Comparison of ENCODE assay signal across 9 mouse cellular contexts in genomic region chr10:95297690-95298104, GRCm38 (mm10). TPM values are rescaled to one million over a fixed set of nuclear protein-coding genes. Genes with fewer than 3 reads are reported as not detected.
DNase-seq lines count a peak whose midpoint lies in the region; ATAC-seq and TF ChIP-seq lines count a peak whose summit lies in the region.
"Had no signal": no experiment of that assay in that cellular context is flagged by ENCODE, and none has a peak within 500 bp of the region (broad histone marks: within the 10 kb centered on the region; RNA-seq: fewer than 3 reads in every experiment).

No protein-coding gene starts in this region.

- H3K9me3 ChIP-seq in forebrain, embryonic 16.5 days (ENCODE audit: control insufficient read depth, low read length): no peaks in the 10 kb centered on the region
- no peaks in the 10 kb centered on the region for H3K9me3 ChIP-seq in forebrain, embryonic 10.5 days
- H3K9me3 ChIP-seq in G1E (replicated peaks): no peaks in the 10 kb centered on the region
- no peaks in the 10 kb centered on the region for H3K9me3 ChIP-seq in liver, embryonic 11.5 days (ENCODE audit: control insufficient read depth, low read length)

- no peaks in the 10 kb centered on the region for H3K27me3 ChIP-seq in forebrain, embryonic 16.5 days (replicated peaks; ENCODE audit: control insufficient read depth, insufficient read depth, low read length)
- H3K27me3 ChIP-seq in forebrain, embryonic 10.5 days (ENCODE audit: poor library complexity, severe bottlenecking): no peaks in the 10 kb centered on the region
- H3K27me3 ChIP-seq in G1E (ENCODE audit: insufficient read depth, low read length): no peaks in the 10 kb centered on the region; the same call in 1 of the 2 replicates
- no peaks in the 10 kb centered on the region for H3K27me3 ChIP-seq in liver, embryonic 11.5 days (replicated peaks; ENCODE audit: control insufficient read depth, insufficient read depth, low read length)

- no peak overlapping the region for H3K9ac ChIP-seq in forebrain, embryonic 16.5 days (replicated peaks; ENCODE audit: low read depth, low read length)
- H3K9ac ChIP-seq in liver, embryonic 11.5 days (ENCODE audit: low read depth, low read length): no peak overlapping the region

- H3K4me3 ChIP-seq in forebrain, embryonic 16.5 days (replicated peaks; ENCODE audit: low read length): no peak overlapping the region
- H3K4me3 ChIP-seq in forebrain, embryonic 10.5 days: no peak overlapping the region
- peak overlapping the region; percentile 32; the same call in 1 of the 2 replicates for H3K4me3 ChIP-seq in G1E (ENCODE audit: low read depth, low read length)
- H3K4me3 ChIP-seq in liver, embryonic 11.5 days (ENCODE audit: low read depth, low read length): no peak overlapping the region

- WGBS in forebrain, embryonic 16.5 days: 60% methylated on average over 9 of the region's 9 CpGs
- 68% methylated on average over 9 of the region's 9 CpGs for WGBS in forebrain, embryonic 10.5 days
- 29% methylated on average over 9 of the region's 9 CpGs for WGBS in liver, embryonic 11.5 days

- no peak overlapping the region for H3K4me2 ChIP-seq in forebrain, embryonic 16.5 days (ENCODE audit: low read length)
- H3K4me2 ChIP-seq in liver, embryonic 11.5 days: 0 out of 2 replicates have a peak overlapping the region, but pooled peaks have one; percentile 2

- no peak for DNase-seq in forebrain, embryonic 10.5 days (ENCODE audit: extremely low spot score, low spot score)
- DNase-seq in G1E (ENCODE audit: low spot score): no peak
- DNase-seq in gastrocnemius, postnatal 14 days: peak; percentile 55
- DNase-seq in liver, embryonic 11.5 days (ENCODE audit: low spot score): no peak
- DNase-seq in kidney, postnatal 25 days: no peak
- no peak for DNase-seq in ovary, postnatal 10 days (ENCODE audit: low spot score)
- DNase-seq in cerebellum, adult 11 months: no peak

- H3K27ac ChIP-seq in forebrain, embryonic 16.5 days (ENCODE audit: low read length): no peak overlapping the region
- no peak overlapping the region for H3K27ac ChIP-seq in forebrain, embryonic 10.5 days
- no peak overlapping the region for H3K27ac ChIP-seq in liver, embryonic 11.5 days (ENCODE audit: low read depth, low read length)
- H3K27ac ChIP-seq: kidney, postnatal 0 days had no signal

- ATAC-seq in forebrain, embryonic 16.5 days: 0 out of 2 replicates have a peak, but pooled peaks have one; percentile 28
- peak; percentile 82 for ATAC-seq in G1E (ENCODE audit: extremely low read depth, insufficient number of reproducible peaks, low FRiP score, poor library complexity, severe bottlenecking)
- peak; percentile 86 for ATAC-seq in liver, embryonic 11.5 days (replicated peaks; ENCODE audit: low FRiP score)

- H3K4me1 ChIP-seq in forebrain, embryonic 16.5 days (replicated peaks; ENCODE audit: control insufficient read depth, insufficient read depth, low read length): peaks cover 5% of the 10 kb centered on the region; the same call in 1 of the 2 replicates
- H3K4me1 ChIP-seq in forebrain, embryonic 10.5 days: peaks cover 23% of the 10 kb centered on the region
- H3K4me1 ChIP-seq in G1E (ENCODE audit: insufficient read depth, low read depth, low read length): peaks cover 64% of the 10 kb centered on the region
- H3K4me1 ChIP-seq in liver, embryonic 11.5 days (replicated peaks; ENCODE audit: control insufficient read depth, insufficient read depth, low read length): peaks cover 12% of the 10 kb centered on the region

- H3K36me3 ChIP-seq in forebrain, embryonic 16.5 days (ENCODE audit: control insufficient read depth, insufficient read depth): no peaks in the 10 kb centered on the region
- 0 out of 2 replicates have a peak, but pooled peaks cover 3% of the 10 kb centered on the region for H3K36me3 ChIP-seq in forebrain, embryonic 10.5 days (replicated peaks)
- H3K36me3 ChIP-seq in G1E (replicated peaks): peaks cover 28% of the 10 kb centered on the region
- H3K36me3 ChIP-seq in liver, embryonic 11.5 days (ENCODE audit: control insufficient read depth, insufficient read depth, low read length): no peaks in the 10 kb centered on the region

- TF ChIP-seq CTCF in G1E (IDR thresholded peaks at IDR 0.05; ENCODE audit: low read depth, low read length): no peak

- intact Hi-C loops in gastrocnemius, postnatal 14 days (cut with DNase I; ENCODE audit: low total_unique reads): no loop called here

RNA-seq across cellular contexts. Expression of gene Cradd, which starts 26.2 kb away (rescaled TPM):
- polyA plus RNA-seq in forebrain, embryonic 16.5 days (2015; fragmentation: Nextera tagmentation; extraction: Ambion mirVana): 8.3 and 10.4 TPM in 2 replicates
- 11.6 and 13.2 TPM in 2 replicates for polyA plus RNA-seq in forebrain, embryonic 10.5 days (2016; fragmentation: Nextera tagmentation; extraction: Ambion mirVana)
- total RNA-seq in G1E (2014; fragmentation: Nextera tagmentation) (81.4 and 91.9 TPM in 2 replicates), G1E (2017) (9.0 and 9.1 TPM in 2 replicates)
- polyA plus RNA-seq in G1E (2012): 22.5 and 24.4 TPM in 2 replicates
- 10 to 100 TPM; 10.5 to 12.0 TPM for total RNA-seq in gastrocnemius, postnatal 14 days (2021)
- polyA plus RNA-seq in liver, embryonic 11.5 days (2014; fragmentation: Nextera tagmentation; extraction: Ambion mirVana): 10.1 and 10.5 TPM in 2 replicates

Comparison
In these comparisons a context has a peak if more than half of its experiments do, and no peak if none do; other contexts are left out.
1. ATAC-seq: peak in every context shown above with its lines; median percentile 86 in liver, embryonic 11.5 days; 82 in G1E; 28 in forebrain, embryonic 16.5 days.